Mouse (Mus musculus): ENCODE data around the gene Grid1. TPM values are rescaled to one million over a fixed set of nuclear protein-coding genes. Genes with fewer than 3 reads are reported as not detected.
A peak's percentile ranks its signal among the peaks of the same experiment; 100 is the strongest.

The Grid1 gene
- polyA plus RNA-seq, 1 experiment from 2014 or later: 0.49 TPM

DNA sequence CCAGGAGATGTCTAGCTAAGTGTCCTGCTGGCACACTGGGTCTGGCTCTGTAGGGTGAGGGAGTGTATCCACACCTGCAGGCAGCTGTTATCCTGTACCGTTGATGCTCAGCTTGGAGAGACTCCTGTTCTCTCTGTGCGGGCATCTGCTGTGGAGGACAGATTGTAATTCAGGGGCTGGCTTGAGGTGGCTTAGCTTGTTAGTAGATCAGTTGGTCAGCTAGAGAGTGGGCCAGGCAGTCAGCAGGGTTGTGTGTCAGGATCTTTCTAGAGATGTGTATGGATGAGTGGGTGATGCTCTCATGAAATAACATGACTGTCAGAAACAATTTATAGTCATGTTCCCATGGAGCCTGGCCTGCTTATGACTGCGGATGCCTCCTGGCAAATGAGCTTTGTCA, 24.3 kb downstream of the Grid1 start:
- H3K27ac ChIP-seq (ENCODE audit: low read depth): no peak overlapping the region
- H3K9me3 ChIP-seq (ENCODE audit: control insufficient read depth, low read length): no peaks in the 10 kb centered on the region

GRCm38 (mm10) chr14:34846799-34847198, 26.9 kb downstream of the Grid1 start:
- H3K9ac ChIP-seq (ENCODE audit: low read length): no peak overlapping the region
- no peaks in the 10 kb centered on the region for H3K4me1 ChIP-seq (replicated peaks; ENCODE audit: control insufficient read depth, insufficient read depth, low read length)
- no peak overlapping the region for H3K27ac ChIP-seq (ENCODE audit: low read depth)
- H3K9me3 ChIP-seq (ENCODE audit: control insufficient read depth, low read length): no peaks in the 10 kb centered on the region
- H3K27me3 ChIP-seq (replicated peaks; ENCODE audit: control insufficient read depth, insufficient read depth, low read length): no peaks in the 10 kb centered on the region
- WGBS: 63% methylated on average over 4 of the region's 4 CpGs
- H3K4me2 ChIP-seq (ENCODE audit: low read length): no peak overlapping the region
- no peak for ATAC-seq (replicated peaks; ENCODE audit: low FRiP score, low TSS enrichment, low read depth)
- no peak overlapping the region for H3K4me3 ChIP-seq (ENCODE audit: low read depth, low read length)
- DNase-seq (ENCODE audit: low spot score): no peak
- H3K36me3 ChIP-seq (ENCODE audit: control insufficient read depth, insufficient read depth, low read length): no peaks in the 10 kb centered on the region

More for the DNA sequence above, 24.3 kb downstream of the Grid1 start:
- DNase-seq (ENCODE audit: low spot score) (no peak), ATAC-seq (replicated peaks; ENCODE audit: low FRiP score, low TSS enrichment, low read depth) (no peak)
- H3K4me1 ChIP-seq (replicated peaks; ENCODE audit: control insufficient read depth, insufficient read depth, low read length): no peaks in the 10 kb centered on the region
- WGBS: 82% methylated on average over 3 of the region's 3 CpGs
- H3K9ac ChIP-seq (ENCODE audit: low read length): no peak overlapping the region
- no peaks in the 10 kb centered on the region for H3K36me3 ChIP-seq (ENCODE audit: control insufficient read depth, insufficient read depth, low read length)
- no peak overlapping the region for H3K4me3 ChIP-seq (ENCODE audit: low read depth, low read length)
- H3K4me2 ChIP-seq (ENCODE audit: low read length): no peak overlapping the region
- H3K27me3 ChIP-seq (replicated peaks; ENCODE audit: control insufficient read depth, insufficient read depth, low read length): no peaks in the 10 kb centered on the region

DNA sequence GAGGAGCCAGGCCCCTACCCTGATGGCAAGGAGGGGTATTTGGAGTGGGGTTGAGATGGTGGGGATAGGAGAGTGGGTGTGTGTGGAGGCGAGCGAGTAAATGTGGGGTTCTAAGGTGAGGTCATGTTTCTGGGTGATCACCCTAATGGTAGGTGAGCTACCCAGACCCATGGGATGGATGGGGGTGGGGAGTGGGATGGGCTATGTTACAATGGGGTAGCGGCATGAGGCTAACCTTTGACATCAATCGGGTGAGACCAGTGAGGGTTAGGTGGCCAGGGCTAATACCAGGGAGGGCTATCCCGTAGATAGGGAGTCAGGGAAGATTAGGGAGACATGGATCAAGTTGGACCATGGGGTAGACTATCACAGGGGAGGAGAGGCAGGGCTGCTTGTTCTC, 27.7 kb downstream of the Grid1 start:
- H3K9me3 ChIP-seq (ENCODE audit: control insufficient read depth, low read length): no peaks in the 10 kb centered on the region
- no peaks in the 10 kb centered on the region for H3K36me3 ChIP-seq (ENCODE audit: control insufficient read depth, insufficient read depth, low read length)
- H3K9ac ChIP-seq (ENCODE audit: low read length): no peak overlapping the region
- no peak overlapping the region for H3K27ac ChIP-seq (ENCODE audit: low read depth)
- DNase-seq (ENCODE audit: low spot score) (no peak), ATAC-seq (replicated peaks; ENCODE audit: low FRiP score, low TSS enrichment, low read depth) (no peak)
- H3K4me3 ChIP-seq (ENCODE audit: low read depth, low read length): no peak overlapping the region
- H3K4me2 ChIP-seq (ENCODE audit: low read length): no peak overlapping the region
- H3K27me3 ChIP-seq (replicated peaks; ENCODE audit: control insufficient read depth, insufficient read depth, low read length): no peaks in the 10 kb centered on the region
- WGBS: 90% methylated on average over 5 of the region's 5 CpGs
- no peaks in the 10 kb centered on the region for H3K4me1 ChIP-seq (replicated peaks; ENCODE audit: control insufficient read depth, insufficient read depth, low read length)

GRCm38 (mm10) chr14:34860891-34861780, 41.2 kb downstream of the Grid1 start:
- Histone ChIP-seq H3K4me2 (ENCODE audit: low read length) (no peak overlapping the region), H3K4me3 (ENCODE audit: low read depth, low read length) (no peak overlapping the region), H3K4me1 (replicated peaks; ENCODE audit: control insufficient read depth, insufficient read depth, low read length) (no peaks in the 10 kb centered on the region), H3K27me3 (replicated peaks; ENCODE audit: control insufficient read depth, insufficient read depth, low read length) (no peaks in the 10 kb centered on the region), H3K9ac (ENCODE audit: low read length) (no peak overlapping the region), H3K36me3 (ENCODE audit: control insufficient read depth, insufficient read depth, low read length) (no peaks in the 10 kb centered on the region), H3K27ac (ENCODE audit: low read depth) (no peak overlapping the region), H3K9me3 (ENCODE audit: control insufficient read depth, low read length) (no peaks in the 10 kb centered on the region)
- WGBS: 74% methylated on average over 9 of the region's 9 CpGs
- DNase-seq (ENCODE audit: low spot score) (no peak), ATAC-seq (replicated peaks; ENCODE audit: low FRiP score, low TSS enrichment, low read depth) (no peak)

DNA sequence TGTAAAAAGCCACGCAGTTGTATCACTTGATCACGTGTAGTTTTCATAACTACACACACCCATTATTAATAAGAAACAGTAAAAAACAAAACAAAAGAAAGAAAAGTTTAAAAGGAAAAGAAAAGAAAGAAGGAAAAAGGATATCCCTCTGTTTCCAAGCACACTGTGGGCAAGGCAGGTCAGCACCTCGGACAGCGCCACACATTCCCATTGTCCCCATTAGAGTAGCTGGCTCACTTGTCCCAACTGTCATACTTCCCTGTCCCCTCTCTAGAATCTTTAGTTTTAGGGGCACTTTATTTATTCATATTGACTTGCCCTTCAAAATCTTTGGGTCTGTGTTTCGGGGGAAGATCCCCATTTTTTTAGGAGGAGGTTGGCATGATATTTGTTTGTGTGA, 47.4 kb downstream of the Grid1 start:
- 22% methylated on average over 5 of the region's 5 CpGs for WGBS
- no peak overlapping the region for H3K9ac ChIP-seq (ENCODE audit: low read length)
- no peak overlapping the region for H3K4me2 ChIP-seq (ENCODE audit: low read length)
- H3K9me3 ChIP-seq (ENCODE audit: control insufficient read depth, low read length): no peaks in the 10 kb centered on the region
- no peaks in the 10 kb centered on the region for H3K4me1 ChIP-seq (replicated peaks; ENCODE audit: control insufficient read depth, insufficient read depth, low read length)
- ATAC-seq (replicated peaks; ENCODE audit: low FRiP score, low TSS enrichment, low read depth) (no peak), DNase-seq (ENCODE audit: low spot score) (peak; percentile 88)
- H3K4me3 ChIP-seq (ENCODE audit: low read depth, low read length): no peak overlapping the region
- no peak overlapping the region for H3K27ac ChIP-seq (ENCODE audit: low read depth)
- no peaks in the 10 kb centered on the region for H3K27me3 ChIP-seq (replicated peaks; ENCODE audit: control insufficient read depth, insufficient read depth, low read length)
- H3K36me3 ChIP-seq (ENCODE audit: control insufficient read depth, insufficient read depth, low read length): no peaks in the 10 kb centered on the region

- DNase-seq (ENCODE audit: low spot score): no peak
- Histone ChIP-seq H3K27me3 (replicated peaks; ENCODE audit: control insufficient read depth, insufficient read depth, low read length) (no peaks in the 10 kb centered on the region), H3K9me3 (ENCODE audit: control insufficient read depth, low read length) (no peaks in the 10 kb centered on the region), H3K27ac (ENCODE audit: low read depth) (no peak overlapping the region), H3K4me1 (replicated peaks; ENCODE audit: control insufficient read depth, insufficient read depth, low read length) (no peaks in the 10 kb centered on the region), H3K4me2 (ENCODE audit: low read length) (no peak overlapping the region), H3K9ac (ENCODE audit: low read length) (no peak overlapping the region), H3K36me3 (ENCODE audit: control insufficient read depth, insufficient read depth, low read length) (no peaks in the 10 kb centered on the region), H3K4me3 (ENCODE audit: low read depth, low read length) (no peak overlapping the region)
- 77% methylated on average over 6 of the region's 6 CpGs for WGBS
- ATAC-seq (replicated peaks; ENCODE audit: low FRiP score, low TSS enrichment, low read depth): no peak
These were observed 48.8 kb downstream of the Grid1 start for GRCm38 (mm10) chr14:34868513-34869260.

GRCm38 (mm10) chr14:34879996-34880395, 60.1 kb downstream of the Grid1 start:
- no peak for DNase-seq (ENCODE audit: low spot score)
- Histone ChIP-seq H3K27ac (ENCODE audit: low read depth) (no peak overlapping the region), H3K27me3 (replicated peaks; ENCODE audit: control insufficient read depth, insufficient read depth, low read length) (no peaks in the 10 kb centered on the region), H3K4me2 (ENCODE audit: low read length) (no peak overlapping the region), H3K36me3 (ENCODE audit: control insufficient read depth, insufficient read depth, low read length) (no peaks in the 10 kb centered on the region), H3K4me1 (replicated peaks; ENCODE audit: control insufficient read depth, insufficient read depth, low read length) (no peaks in the 10 kb centered on the region), H3K9me3 (ENCODE audit: control insufficient read depth, low read length) (no peaks in the 10 kb centered on the region), H3K4me3 (ENCODE audit: low read depth, low read length) (no peak overlapping the region), H3K9ac (ENCODE audit: low read length) (no peak overlapping the region)
- WGBS: 36% methylated on average over 6 of the region's 6 CpGs
- no peak for ATAC-seq (replicated peaks; ENCODE audit: low FRiP score, low TSS enrichment, low read depth)

DNA sequence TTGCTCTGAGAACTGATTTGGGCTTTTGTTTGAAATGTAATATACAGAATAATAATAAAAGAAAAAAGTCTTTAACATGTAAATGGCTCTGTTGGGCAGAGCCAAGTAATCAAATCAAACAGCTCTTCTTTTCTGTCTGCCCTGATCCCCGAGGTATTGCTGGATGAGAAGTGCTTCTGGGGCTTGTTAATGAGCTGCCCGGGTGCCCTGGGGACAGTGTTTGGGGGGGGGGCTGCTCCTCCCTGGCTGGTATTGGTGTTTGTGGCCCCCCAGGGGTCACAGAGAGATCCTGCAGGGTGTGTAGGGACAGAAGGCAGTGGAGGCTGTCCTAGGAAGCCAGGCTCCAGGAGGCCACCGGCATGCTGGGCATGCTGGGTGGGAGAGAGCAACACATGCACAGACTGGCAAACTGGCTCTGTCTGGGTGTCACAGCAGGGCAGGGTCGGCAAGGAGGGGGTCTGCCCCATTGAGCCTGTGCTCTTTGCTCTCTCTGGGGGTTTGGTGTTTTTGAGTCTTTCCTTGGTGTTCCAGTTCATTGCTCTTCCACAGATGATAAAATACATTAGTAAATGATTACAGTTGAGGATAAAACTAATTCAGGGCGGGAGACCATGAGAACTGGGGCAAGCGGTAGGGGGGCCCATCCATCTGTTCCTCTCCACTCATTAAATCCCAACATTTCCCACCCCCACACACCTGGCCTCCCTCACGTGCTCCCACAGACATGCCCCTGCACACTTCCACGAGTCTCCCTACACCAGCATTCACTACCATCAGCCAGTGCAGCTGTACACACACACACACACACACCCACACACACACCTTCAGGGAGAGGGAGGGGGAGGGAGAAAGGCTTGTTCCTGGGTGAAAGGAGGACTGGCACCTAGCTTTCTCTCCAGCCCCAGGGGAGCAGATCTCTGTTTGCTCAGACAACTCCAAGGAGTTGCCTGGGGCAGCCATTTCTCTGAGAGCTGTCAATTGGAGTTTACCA, 60.8 kb downstream of the Grid1 start:
- Histone ChIP-seq H3K27ac (ENCODE audit: low read depth) (no peak overlapping the region), H3K9ac (ENCODE audit: low read length) (no peak overlapping the region), H3K4me2 (ENCODE audit: low read length) (no peak overlapping the region), H3K27me3 (replicated peaks; ENCODE audit: control insufficient read depth, insufficient read depth, low read length) (no peaks in the 10 kb centered on the region), H3K4me3 (ENCODE audit: low read depth, low read length) (no peak overlapping the region), H3K9me3 (ENCODE audit: control insufficient read depth, low read length) (no peaks in the 10 kb centered on the region), H3K36me3 (ENCODE audit: control insufficient read depth, insufficient read depth, low read length) (no peaks in the 10 kb centered on the region), H3K4me1 (replicated peaks; ENCODE audit: control insufficient read depth, insufficient read depth, low read length) (no peaks in the 10 kb centered on the region)
- no peak for ATAC-seq (replicated peaks; ENCODE audit: low FRiP score, low TSS enrichment, low read depth)
- no peak for DNase-seq (ENCODE audit: low spot score)
- 25% methylated on average over 8 of the region's 8 CpGs for WGBS
